Mouse (Mus musculus): Measurements from ENCODE around the gene Sh2d3c.

DNA sequence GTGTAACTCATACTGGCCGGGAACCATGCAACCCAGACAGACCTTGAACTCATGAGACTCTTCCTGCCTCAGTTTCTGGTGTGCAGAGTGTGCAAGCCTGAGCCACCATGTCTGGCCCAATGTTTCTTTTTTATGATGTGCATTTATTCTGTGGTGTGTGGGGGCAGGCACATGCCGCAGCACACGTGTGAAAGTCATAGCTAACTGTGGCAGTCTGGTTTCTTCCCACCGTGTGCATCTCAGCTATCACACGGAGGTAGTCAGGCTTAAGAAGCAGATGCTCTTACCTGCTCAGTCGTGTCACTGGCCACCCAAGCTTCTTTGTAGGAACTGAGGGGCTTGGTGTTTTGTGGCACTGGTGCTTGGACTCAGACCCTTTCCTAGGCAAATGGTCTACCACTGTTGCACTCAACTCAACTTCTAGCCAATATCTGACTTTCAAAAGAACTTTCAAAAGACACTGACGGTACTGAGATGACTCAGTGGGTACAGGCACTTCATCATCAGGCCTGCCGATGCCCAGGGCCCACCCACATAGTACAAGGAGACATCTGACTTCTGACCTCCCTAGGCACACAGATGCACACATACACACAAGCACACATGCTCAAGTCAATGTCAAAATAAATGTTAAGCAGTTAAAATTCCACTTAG, 51.9 kb downstream of the Sh2d3c start:
- TF ChIP-seq CTCF (IDR thresholded peaks at IDR 0.05; ENCODE audit: borderline replicate concordance, extremely low read depth, insufficient read depth, insufficient read length) (no peak), POLR2A (IDR thresholded peaks at IDR 0.05; ENCODE audit: borderline replicate concordance, extremely low read depth, insufficient read depth, insufficient read length, poor library complexity, severe bottlenecking) (no peak)
